Mouse (Mus musculus) stomach, postnatal 0 days (tissue): ENCODE data around the gene Cdk7. TPM values are rescaled to one million over a fixed set of nuclear protein-coding genes. Genes with fewer than 3 reads are reported as not detected.

Experiments
- ATAC-seq: fragments of 200-750 bp; cut with Nextera tagmentation; 2 replicates; pipeline ENCODE4 v1.8.0; 2017; ENCODE audit not compliant: low FRiP score, low TSS enrichment
- DNase-seq: peaks from one replicate; pipeline ENCODE4 v3.0.0-alpha.2; 2016; ENCODE audit warnings: low spot score
- H3K27ac ChIP-seq: fragments of 300-500 bp; sonication (generic); replicated peaks from 2 replicates; pipeline ENCODE4 v1.5.1; 2014; ENCODE audit warnings: mild to moderate bottlenecking, control low read depth
- H3K27me3 ChIP-seq: fragments of 300-500 bp; sonication (generic); 2 replicates; pipeline ENCODE4 v1.6.1; 2014; ENCODE audit warnings: low read length; ENCODE audit not compliant: control insufficient read depth, insufficient read depth
- H3K36me3 ChIP-seq: fragments of 300-500 bp; sonication (generic); 2 replicates; pipeline ENCODE4 v1.6.1; 2014; ENCODE audit warnings: low read length, mixed read lengths; ENCODE audit not compliant: control insufficient read depth, insufficient read depth
- H3K4me1 ChIP-seq: fragments of 300-500 bp; sonication (generic); replicated peaks from 2 replicates; pipeline ENCODE4 v1.6.1; 2014; ENCODE audit warnings: antibody characterized with exemption; ENCODE audit not compliant: control insufficient read depth, insufficient read depth
- H3K4me2 ChIP-seq: fragments of 300-500 bp; sonication (generic); replicated peaks from 2 replicates; pipeline ENCODE4 v1.6.1; 2014; ENCODE audit warnings: low read depth, mild to moderate bottlenecking, control low read depth, moderate library complexity
- H3K4me3 ChIP-seq: fragments of 300-500 bp; sonication (generic); 2 replicates; pipeline ENCODE4 v1.5.1; 2014; ENCODE audit warnings: low read depth, low read length, control low read depth
- H3K9ac ChIP-seq: fragments of 300-500 bp; sonication (generic); 2 replicates; pipeline ENCODE4 v1.6.1; 2014; ENCODE audit warnings: mild to moderate bottlenecking, low read length, control low read depth, mixed read lengths
- H3K9me3 ChIP-seq: fragments of 300-500 bp; sonication (generic); 2 replicates; pipeline ENCODE4 v1.6.1; 2016; ENCODE audit warnings: low read length; ENCODE audit not compliant: control insufficient read depth
- CTCF ChIP-seq: IDR thresholded peaks from 2 replicates; pipeline ENCODE4 v1.5.1; 2016; ENCODE audit warnings: antibody characterized with exemption, low read depth, mild to moderate bottlenecking, moderate library complexity
- EP300 ChIP-seq: optimal IDR thresholded peaks from 2 replicates; pipeline ENCODE3; 2016; ENCODE audit warnings: antibody characterized with exemption
- WGBS: fragments of 180-500 bp; shearing (Covaris S2); extraction: QIAGEN DNeasy Blood & Tissue Kit; methylation state at CpG from one replicate; pipeline ENCODE4 v1.1.7; 2014; 5-methylcytosine and 5-hydroxymethylcytosine counted together
- polyA plus RNA-seq: library from polyadenylated mRNA; unstranded; fragments of >200 nt; fragmentation: Nextera tagmentation; extraction: Ambion mirVana; gene quantifications from 2 replicates; pipeline ENCODE4 v1.2.1, GENCODE M21; 2015

The Cdk7 gene
- polyA plus RNA-seq, 1 experiment from 2014 or later, result 52.8 TPM

DNA sequence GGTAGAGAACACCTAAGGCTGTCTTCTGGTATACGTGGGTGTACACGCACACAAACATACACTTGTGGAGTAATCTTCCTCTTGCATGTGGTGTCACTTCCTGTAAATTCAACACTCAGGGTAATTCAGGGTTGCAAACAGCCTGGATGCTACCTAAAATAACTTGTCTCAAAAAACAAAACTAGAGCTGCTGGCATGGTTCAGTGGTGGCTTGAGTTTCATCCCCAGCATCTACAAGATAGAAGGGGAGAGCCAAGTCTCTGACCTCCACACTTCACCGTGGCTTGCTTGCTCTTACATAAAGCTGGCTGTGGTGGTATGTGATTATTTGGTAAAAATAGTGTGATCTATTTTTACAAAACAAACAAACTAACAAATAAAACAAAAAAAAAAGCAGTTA, 33.2 kb downstream of the Cdk7 start:
- H3K9ac ChIP-seq, result no peak overlapping the region
- DNase-seq (no peak), ATAC-seq (no peak)
- peaks cover 9% of the 10 kb centered on the region; the same call in 1 of the 2 replicates for H3K36me3 ChIP-seq
- TF ChIP-seq CTCF, result no peak
- no peak for TF ChIP-seq EP300
- no peaks in the 10 kb centered on the region for H3K9me3 ChIP-seq
- H3K4me2 ChIP-seq, result no peak overlapping the region
- no peak overlapping the region for H3K27ac ChIP-seq
- H3K4me1 ChIP-seq, result no peaks in the 10 kb centered on the region
- WGBS, result 98% methylated on average over 3 of the region's 3 CpGs
- no peaks in the 10 kb centered on the region for H3K27me3 ChIP-seq
- no peak overlapping the region for H3K4me3 ChIP-seq

DNA sequence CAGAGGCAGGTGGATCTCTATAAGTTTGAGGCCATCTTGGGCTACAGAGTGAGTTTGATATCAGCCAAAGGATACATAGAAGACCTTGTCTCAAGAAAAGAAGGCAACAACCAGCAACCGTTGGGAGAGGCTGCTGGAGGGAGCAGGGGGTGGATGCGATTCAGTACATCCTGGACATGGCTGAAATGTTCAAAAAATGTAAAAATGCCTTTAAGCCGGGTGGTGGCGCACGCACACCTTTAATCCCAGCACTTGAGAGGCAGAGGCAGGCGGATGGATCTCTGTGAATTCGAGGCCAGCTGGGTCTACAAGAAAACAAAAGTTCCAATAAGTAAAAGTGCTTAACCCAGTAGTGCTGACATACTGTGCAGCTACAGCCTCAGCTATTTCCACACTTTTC, 43.2 kb downstream of the Cdk7 start:
- ATAC-seq, result no peak
- whole genome bisulfite sequencing, result 65% methylated on average over 7 of the region's 7 CpGs

DNA sequence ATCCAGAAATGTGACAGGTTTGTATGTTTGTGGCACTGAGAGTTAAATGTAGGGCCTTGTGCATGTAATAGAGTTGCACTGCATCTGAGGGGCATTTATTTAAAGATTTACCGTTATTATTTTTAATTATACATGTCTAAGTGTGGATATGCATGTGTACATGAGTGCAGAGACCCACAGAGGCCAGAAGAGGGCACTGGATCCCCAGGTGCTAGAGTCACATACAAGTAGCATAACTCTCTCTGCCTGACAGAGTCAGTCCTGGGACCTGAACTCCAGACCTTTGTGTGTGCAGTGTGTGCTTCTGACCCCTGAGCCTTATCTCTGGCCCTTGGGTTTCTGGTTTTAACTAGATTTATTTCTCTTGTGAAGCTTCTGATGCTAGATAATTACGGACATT, 46.4 kb downstream of the Cdk7 start:
- TF ChIP-seq EP300 (no peak), CTCF (peak; percentile 63)
- no peak overlapping the region for H3K4me3 ChIP-seq
- no peaks in the 10 kb centered on the region for H3K27me3 ChIP-seq
- no peaks in the 10 kb centered on the region for H3K36me3 ChIP-seq
- ATAC-seq (no peak), DNase-seq (no peak)
- no peak overlapping the region for H3K9ac ChIP-seq
- no peak overlapping the region for H3K27ac ChIP-seq
- no peaks in the 10 kb centered on the region for H3K9me3 ChIP-seq
- no peaks in the 10 kb centered on the region for H3K4me1 ChIP-seq
- no peak overlapping the region for H3K4me2 ChIP-seq
- 70% methylated on average over 2 of the region's 2 CpGs for WGBS

More for the DNA sequence above, 43.2 kb downstream of the Cdk7 start:
- Histone ChIP-seq H3K4me3 (no peak overlapping the region), H3K4me2 (no peak overlapping the region), H3K27ac (no peak overlapping the region), H3K4me1 (no peaks in the 10 kb centered on the region), H3K9me3 (no peaks in the 10 kb centered on the region), H3K36me3 (no peaks in the 10 kb centered on the region), H3K9ac (no peak overlapping the region), H3K27me3 (no peaks in the 10 kb centered on the region)
- no peak for TF ChIP-seq EP300
- peak; percentile 28; the same call in 1 of the 2 replicates for TF ChIP-seq CTCF
- DNase-seq, result no peak

DNA sequence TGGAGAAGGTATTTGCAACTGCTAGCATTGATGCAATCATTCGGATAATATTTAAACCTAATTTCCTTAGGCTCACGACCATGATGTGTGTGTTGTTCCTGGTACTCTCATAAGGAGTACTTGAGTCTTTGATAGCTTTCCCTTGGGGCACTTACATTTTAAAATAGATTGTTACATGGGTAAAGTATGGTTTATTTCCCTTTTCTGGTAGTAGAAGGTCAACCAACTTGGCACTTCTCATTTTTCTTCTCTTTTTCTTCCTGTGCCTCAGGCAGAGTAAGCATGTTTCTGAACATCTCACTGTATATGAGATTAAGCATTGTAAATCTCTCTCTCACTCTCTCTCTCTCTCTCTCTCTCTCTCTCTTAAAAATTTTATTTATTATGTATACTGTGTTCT, 47.9 kb downstream of the Cdk7 start:
- Histone ChIP-seq H3K4me3 (no peak overlapping the region), H3K9me3 (no peaks in the 10 kb centered on the region), H3K36me3 (no peaks in the 10 kb centered on the region), H3K27ac (no peak overlapping the region), H3K4me2 (no peak overlapping the region), H3K4me1 (no peaks in the 10 kb centered on the region), H3K27me3 (no peaks in the 10 kb centered on the region), H3K9ac (no peak overlapping the region)
- 81% methylated on average over 2 of the region's 2 CpGs for WGBS
- no peak for DNase-seq
- no peak for TF ChIP-seq EP300
- no peak for TF ChIP-seq CTCF
- no peak for ATAC-seq

DNA sequence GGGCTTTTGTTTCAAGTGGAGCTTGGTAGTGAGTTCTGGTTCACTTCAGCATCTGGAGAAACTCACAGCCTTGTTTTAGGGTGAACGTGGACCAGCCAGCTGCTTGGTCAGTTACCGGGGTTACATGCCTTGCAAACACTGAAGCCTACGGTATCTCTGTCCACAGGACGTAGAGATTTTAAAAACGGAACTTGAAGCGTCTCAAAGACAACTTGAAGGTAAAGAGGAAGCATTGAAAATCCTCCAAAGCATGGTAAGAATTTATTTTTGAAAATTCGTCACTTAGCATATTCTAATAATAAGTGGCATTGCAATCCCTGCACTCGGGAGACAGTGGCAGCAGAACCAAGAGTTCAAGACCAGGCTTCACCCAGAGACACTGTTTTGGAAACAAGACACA, 49.1 kb downstream of the Cdk7 start:
- DNase-seq, result no peak
- Histone ChIP-seq H3K9me3 (no peaks in the 10 kb centered on the region), H3K4me1 (no peaks in the 10 kb centered on the region), H3K4me2 (no peak overlapping the region), H3K27me3 (no peaks in the 10 kb centered on the region), H3K36me3 (no peaks in the 10 kb centered on the region), H3K4me3 (no peak overlapping the region), H3K27ac (no peak overlapping the region), H3K9ac (no peak overlapping the region)
- no peak for ATAC-seq
- TF ChIP-seq EP300 (no peak), CTCF (no peak)
- WGBS, result 84% methylated on average over 8 of the region's 8 CpGs

DNA sequence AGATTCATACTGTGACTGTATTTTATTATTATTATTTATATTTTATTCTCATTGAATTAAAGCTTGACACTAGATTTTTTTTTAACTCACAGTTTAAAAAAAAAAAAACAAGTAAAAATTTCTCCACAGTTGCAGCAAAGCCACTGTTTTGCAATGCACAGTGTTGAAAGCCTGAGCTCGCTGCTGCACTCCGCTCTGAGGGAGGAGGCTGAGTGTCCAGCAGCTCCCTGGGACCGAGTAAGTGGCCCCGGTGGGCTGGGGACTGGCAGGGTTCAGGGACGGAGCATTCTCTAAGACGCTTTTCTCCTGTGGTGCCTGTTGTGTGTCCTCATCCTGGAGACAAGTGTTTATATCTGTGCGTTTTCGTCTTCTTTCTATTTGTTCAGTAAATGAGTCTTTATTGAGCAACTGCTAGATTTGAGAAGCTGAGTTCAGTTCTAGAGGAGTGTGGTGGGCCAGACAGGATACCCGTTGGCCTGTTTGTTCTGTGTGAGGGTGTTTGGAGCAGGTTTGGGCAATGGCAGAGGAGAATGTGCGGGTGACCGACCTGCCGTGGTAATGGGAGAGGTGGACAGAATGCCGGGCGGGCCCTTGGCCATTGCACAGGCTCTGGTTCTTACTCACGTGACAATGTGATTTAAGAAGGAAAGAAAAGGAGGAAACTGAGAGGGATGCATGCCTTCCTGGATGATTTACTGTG, 54.7 kb downstream of the Cdk7 start:
- H3K9me3 ChIP-seq, result no peaks in the 10 kb centered on the region
- H3K4me2 ChIP-seq, result no peak overlapping the region
- H3K27me3 ChIP-seq, result no peaks in the 10 kb centered on the region
- H3K9ac ChIP-seq, result no peak overlapping the region
- H3K27ac ChIP-seq, result no peak overlapping the region
- H3K36me3 ChIP-seq, result no peaks in the 10 kb centered on the region
- H3K4me1 ChIP-seq, result no peaks in the 10 kb centered on the region
- ATAC-seq (no peak), DNase-seq (no peak)
- no peak overlapping the region for H3K4me3 ChIP-seq
- TF ChIP-seq EP300 (no peak), CTCF (no peak)
- WGBS, result 85% methylated on average over 15 of the region's 15 CpGs
